Mouse (Mus musculus) liver, adult 2 months (tissue): ENCODE measurements at regions not wholly inside any gene's neighbourhood (a gene's known extent, or its start where the extent isn't known, plus 50 kb on each side); places are given as distances from the start of the nearest gene placed in this dataset.
A peak's percentile ranks its signal among the peaks of the same experiment; 100 is the strongest.

Experiments
- DNase-seq: peaks from one replicate; pipeline ENCODE4 v3.0.0-alpha.2; 2011; ENCODE audit warnings: low read depth, low spot score; ENCODE audit errors: extremely low read depth
- H3K27ac ChIP-seq: fragments of 200-500 bp; replicated peaks from 2 replicates; pipeline ENCODE4 v1.5.1; 2012; ENCODE audit warnings: low read depth, mild to moderate bottlenecking, control low read depth, inconsistent platforms, low read length; ENCODE audit not compliant: insufficient read depth
- H3K27me3 ChIP-seq: fragments of 200-500 bp; 2 replicates; pipeline ENCODE4 v1.6.1; 2012; ENCODE audit warnings: mild to moderate bottlenecking, moderate library complexity, low read length, inconsistent platforms; ENCODE audit not compliant: control insufficient read depth, insufficient read depth
- H3K36me3 ChIP-seq: fragments of 200-500 bp; 2 replicates; pipeline ENCODE4 v1.6.1; 2012; ENCODE audit warnings: low read length, inconsistent platforms; ENCODE audit not compliant: control insufficient read depth, insufficient read depth
- H3K4me1 ChIP-seq: fragments of 200-500 bp; 2 replicates; pipeline ENCODE4 v1.6.1; 2011; ENCODE audit warnings: low read length; ENCODE audit not compliant: control insufficient read depth, insufficient read depth
- H3K4me3 ChIP-seq: fragments of 200-500 bp; 2 replicates; pipeline ENCODE4 v1.5.1; 2011; ENCODE audit warnings: low read depth, mild to moderate bottlenecking, control low read depth, low read length, moderate library complexity; ENCODE audit not compliant: insufficient read depth
- H3K79me2 ChIP-seq: fragments of 200-500 bp; 2 replicates; pipeline ENCODE4 v1.6.1; 2012; ENCODE audit warnings: inconsistent platforms, mild to moderate bottlenecking, low read length, moderate library complexity; ENCODE audit not compliant: control insufficient read depth, insufficient read depth
- H3K9ac ChIP-seq: fragments of 200-500 bp; 2 replicates; pipeline ENCODE4 v1.6.1; 2012; ENCODE audit warnings: low read depth, mild to moderate bottlenecking, control low read depth, inconsistent platforms, low read length
- CTCF ChIP-seq: fragments of 200-500 bp; IDR thresholded peaks from 2 replicates; pipeline ENCODE4 v1.5.1; 2011; ENCODE audit warnings: low read depth, low read length, control low read depth
- POLR2A ChIP-seq: fragments of 200-500 bp; IDR thresholded peaks from 2 replicates; pipeline ENCODE4 v1.6.1; 2011; ENCODE audit warnings: low read length, control low read depth; ENCODE audit not compliant: insufficient read depth; ENCODE audit errors: extremely low read depth
- WGBS: fragments of 180-500 bp; shearing (Covaris S2); methylation state at CpG from one replicate; pipeline ENCODE4 v1.1.7; 2018; 5-methylcytosine and 5-hydroxymethylcytosine counted together

- H3K27ac ChIP-seq = no peak overlapping the region
- H3K79me2 ChIP-seq = no peaks in the 10 kb centered on the region
These were observed 175.4 kb downstream of the Cct6b start for GRCm38 (mm10) chr11:82588744-82589143.

DNA sequence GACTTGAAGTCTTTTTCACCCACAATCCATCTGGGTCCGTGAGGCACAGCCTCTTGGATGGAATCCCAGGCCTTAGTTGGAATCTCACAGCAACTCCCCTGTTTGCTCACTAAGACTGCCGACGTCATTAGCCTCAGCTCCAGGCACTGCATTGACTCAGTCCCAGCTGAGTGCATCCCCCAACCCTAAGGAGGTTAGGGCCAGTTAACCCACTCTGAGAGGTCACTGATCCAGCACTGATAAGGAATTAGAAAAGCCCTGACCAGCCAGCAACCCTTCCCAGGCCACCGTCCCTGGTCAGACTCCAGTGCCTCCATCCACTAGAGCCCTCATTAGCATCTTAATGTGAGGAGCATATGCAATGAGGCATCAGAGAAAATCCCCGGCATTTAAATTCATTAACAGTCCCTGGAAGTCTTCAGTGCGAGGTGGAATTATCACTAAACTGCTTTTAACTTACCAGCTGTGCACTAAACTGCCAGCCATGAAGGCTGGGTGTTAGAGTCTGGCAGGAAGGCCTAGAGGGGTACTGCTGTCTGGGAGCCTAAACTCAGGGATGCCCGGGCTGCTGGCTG, 184.2 kb downstream of the Cct6b start:
- Histone ChIP-seq H3K27me3 (no peaks in the 10 kb centered on the region), H3K79me2 (no peaks in the 10 kb centered on the region), H3K4me3 (no peak overlapping the region), H3K36me3 (no peaks in the 10 kb centered on the region), H3K27ac (no peak overlapping the region), H3K4me1 (no peaks in the 10 kb centered on the region), H3K9ac (no peak overlapping the region)
- no peak for DNase-seq
- TF ChIP-seq POLR2A (no peak), CTCF (no peak)
- 27% methylated on average over 7 of the region's 7 CpGs for WGBS

More at GRCm38 (mm10) chr11:82588744-82589143, 175.4 kb downstream of the Cct6b start:
- Histone ChIP-seq H3K27me3 (no peaks in the 10 kb centered on the region), H3K4me1 (no peaks in the 10 kb centered on the region), H3K9ac (no peak overlapping the region), H3K4me3 (no peak overlapping the region), H3K36me3 (no peaks in the 10 kb centered on the region)
- no peak for TF ChIP-seq CTCF
- no peak for TF ChIP-seq POLR2A
- WGBS = 78% methylated on average over 5 of the region's 5 CpGs
- no peak for DNase-seq

DNA sequence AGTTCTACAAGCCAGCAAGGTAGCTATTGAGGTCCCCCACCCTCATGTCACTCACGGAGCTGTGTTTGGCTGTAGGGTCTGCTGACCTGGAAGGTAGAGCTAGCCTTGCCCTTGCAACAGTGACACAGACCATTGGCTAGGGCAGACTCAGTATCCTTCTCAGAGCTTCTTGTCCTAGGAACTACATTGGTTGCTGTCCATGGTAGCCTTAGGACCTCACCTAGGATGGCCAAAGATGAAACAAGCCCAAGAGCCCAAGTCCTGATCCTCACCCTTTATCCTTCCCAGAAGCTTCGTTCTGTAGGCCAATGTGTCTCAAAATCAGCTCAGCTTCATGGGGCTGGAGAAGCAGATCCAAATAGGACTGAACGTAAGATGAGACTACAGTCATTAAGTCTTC, 187.3 kb downstream of the Tmem132e start:
- H3K79me2 ChIP-seq = no peaks in the 10 kb centered on the region
- H3K4me3 ChIP-seq = no peak overlapping the region
- no peaks in the 10 kb centered on the region for H3K27me3 ChIP-seq
- peaks cover 6% of the 10 kb centered on the region; the same call in 1 of the 2 replicates for H3K4me1 ChIP-seq
- TF ChIP-seq CTCF (no peak), POLR2A (no peak)
- H3K36me3 ChIP-seq = no peaks in the 10 kb centered on the region
- H3K27ac ChIP-seq = no peak overlapping the region
- DNase-seq = no peak
- H3K9ac ChIP-seq = no peak overlapping the region
- WGBS = 57% methylated on average over 3 of the region's 3 CpGs

DNA sequence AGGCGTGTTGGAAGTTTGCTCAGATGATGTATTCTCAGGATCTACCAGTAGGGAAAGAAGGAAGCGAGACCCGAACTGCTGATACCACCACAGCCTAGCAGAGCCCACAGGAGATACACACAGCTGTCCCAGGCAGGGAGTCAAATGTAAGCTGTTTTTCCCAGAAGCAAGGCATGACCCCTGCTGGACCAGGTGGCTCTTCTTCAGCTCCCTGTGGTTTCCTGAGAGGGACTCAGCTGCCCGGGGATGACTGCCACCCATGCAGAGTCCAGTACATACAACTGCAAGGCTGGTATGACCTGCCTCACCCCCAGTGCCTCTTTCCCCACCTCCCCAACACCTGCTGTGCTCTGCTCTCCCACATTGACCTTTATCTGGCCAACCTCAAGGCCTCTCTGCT, 184.4 kb downstream of the Tmem132e start:
- no peaks in the 10 kb centered on the region for H3K79me2 ChIP-seq
- no peak for DNase-seq
- no peak overlapping the region for H3K4me3 ChIP-seq
- TF ChIP-seq POLR2A (no peak), CTCF (no peak)
- no peak overlapping the region for H3K27ac ChIP-seq
- no peaks in the 10 kb centered on the region for H3K27me3 ChIP-seq
- H3K9ac ChIP-seq = no peak overlapping the region
- H3K36me3 ChIP-seq = no peaks in the 10 kb centered on the region
- 84% methylated on average over 4 of the region's 4 CpGs for WGBS
- peaks cover 9% of the 10 kb centered on the region; the same call in 1 of the 2 replicates for H3K4me1 ChIP-seq

DNA sequence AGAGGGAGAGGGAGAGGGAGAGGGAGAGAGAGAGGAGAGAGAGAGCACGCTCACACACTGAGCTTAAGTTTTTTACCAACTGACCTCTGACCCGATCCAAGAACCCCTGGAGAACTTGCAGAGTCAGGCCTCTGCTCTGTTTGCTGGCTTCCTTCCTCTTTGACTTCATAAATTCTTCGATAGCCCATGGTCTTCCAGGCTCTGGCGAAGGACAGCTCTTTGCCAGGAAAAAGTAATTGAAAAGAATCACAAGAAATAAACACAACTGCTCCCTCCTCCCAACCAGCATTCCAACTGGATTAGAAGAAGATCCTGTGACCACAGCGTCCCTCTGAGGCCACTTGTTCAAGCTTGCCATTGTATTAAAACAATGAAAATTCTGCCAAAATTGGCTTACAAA, 182.8 kb downstream of the Tmem132e start:
- Histone ChIP-seq H3K4me1 (peaks cover 9% of the 10 kb centered on the region; the same call in 1 of the 2 replicates), H3K9ac (no peak overlapping the region), H3K36me3 (no peaks in the 10 kb centered on the region), H3K4me3 (no peak overlapping the region), H3K27ac (no peak overlapping the region), H3K79me2 (no peaks in the 10 kb centered on the region), H3K27me3 (no peaks in the 10 kb centered on the region)
- WGBS = 23% methylated on average over 5 of the region's 5 CpGs
- TF ChIP-seq POLR2A = no peak
- no peak for TF ChIP-seq CTCF
- DNase-seq = peak; percentile 55

- no peak overlapping the region for H3K9ac ChIP-seq
- H3K36me3 ChIP-seq = no peaks in the 10 kb centered on the region
- DNase-seq = no peak
- no peak for TF ChIP-seq CTCF
- no peak for TF ChIP-seq POLR2A
- peaks cover 9% of the 10 kb centered on the region; the same call in 1 of the 2 replicates for H3K4me1 ChIP-seq
- H3K4me3 ChIP-seq = no peak overlapping the region
- H3K27me3 ChIP-seq = no peaks in the 10 kb centered on the region
- H3K27ac ChIP-seq = 0 out of 2 replicates have a peak overlapping the region, but pooled peaks have one; percentile 9
- H3K79me2 ChIP-seq = no peaks in the 10 kb centered on the region
These were observed 181.1 kb downstream of the Tmem132e start for GRCm38 (mm10) chr11:82569819-82570218.
